Mouse (Mus musculus) olfactory bulb, adult 2 months (tissue): ENCODE measurements around the gene Rhou. TPM values are rescaled to one million over a fixed set of nuclear protein-coding genes. Genes with fewer than 3 reads are reported as not detected.

Experiments used
- H3K27ac ChIP-seq: fragments of 200-500 bp; 2 replicates; pipeline ENCODE4 v1.5.1; 2012; ENCODE audit warnings: low read depth, low read length; ENCODE audit not compliant: insufficient read depth
- H3K4me1 ChIP-seq: fragments of 200-500 bp; 2 replicates; pipeline ENCODE4 v1.6.1; 2012; ENCODE audit warnings: low read length; ENCODE audit not compliant: control insufficient read depth, insufficient read depth
- H3K4me3 ChIP-seq: fragments of 200-500 bp; 2 replicates; pipeline ENCODE4 v1.5.1; 2012; ENCODE audit warnings: mild to moderate bottlenecking, low read depth, low read length, moderate library complexity; ENCODE audit not compliant: insufficient read depth
- CTCF ChIP-seq: fragments of 200-500 bp; IDR thresholded peaks from 2 replicates; pipeline ENCODE4 v1.5.1; 2012; ENCODE audit warnings: low read depth, mild to moderate bottlenecking, low read length, moderate library complexity; ENCODE audit not compliant: insufficient read depth
- POLR2A ChIP-seq: fragments of 200-500 bp; IDR thresholded peaks from 2 replicates; pipeline ENCODE4 v1.6.1; 2012; ENCODE audit warnings: mild to moderate bottlenecking, low read depth, low read length, moderate library complexity; ENCODE audit not compliant: insufficient read depth
- WGBS: fragments of 180-500 bp; shearing (Covaris S2); methylation state at CpG from one replicate; pipeline ENCODE4 v1.1.7; 2018; 5-methylcytosine and 5-hydroxymethylcytosine counted together
- polyA plus RNA-seq: library from polyadenylated mRNA; stranded (reverse); fragments of >200 nt; gene quantifications from 2 replicates; pipeline ENCODE4 v1.2.4, GENCODE M21; 2012; ENCODE audit warnings: low replicate concordance; ENCODE audit not compliant: missing spikeins, insufficient read depth, insufficient read length

Rhou gene
- polyA plus RNA-seq, 1 experiment = not detected

GRCm38 (mm10) chr8:123655351-123655779 is 1.6 kb downstream of the Rhou start:
- Histone ChIP-seq H3K4me1 (peaks cover 7% of the 10 kb centered on the region), H3K4me3 (no peak overlapping the region), H3K27ac (no peak overlapping the region)
- WGBS = 42% methylated on average over 8 of the region's 8 CpGs
- TF ChIP-seq CTCF (no peak), POLR2A (no peak)

DNA sequence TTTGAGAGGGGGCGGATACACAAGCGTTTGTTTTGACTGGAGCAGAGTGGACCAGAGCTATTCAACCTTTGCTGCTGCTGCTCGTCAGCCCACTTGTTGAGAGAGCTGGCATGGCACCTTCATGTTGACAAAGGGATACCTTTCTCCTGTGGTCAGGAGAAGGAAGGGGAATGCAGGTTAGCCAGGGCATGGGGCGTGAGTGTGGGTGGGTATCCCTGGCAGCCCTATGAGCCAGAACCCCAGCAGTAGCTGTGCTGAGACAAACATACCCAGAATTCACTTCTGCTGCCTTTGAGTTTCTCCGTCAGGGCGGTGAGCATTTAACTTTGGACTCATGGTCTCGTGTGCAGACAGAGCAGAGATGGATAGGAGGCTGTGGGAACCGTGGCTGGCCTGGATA is 4.1 kb downstream of the Rhou start:
- Histone ChIP-seq H3K27ac (no peak overlapping the region), H3K4me1 (peaks cover 7% of the 10 kb centered on the region), H3K4me3 (no peak overlapping the region)
- 91% methylated on average over 8 of the region's 8 CpGs for WGBS
- TF ChIP-seq POLR2A (no peak), CTCF (no peak)

DNA sequence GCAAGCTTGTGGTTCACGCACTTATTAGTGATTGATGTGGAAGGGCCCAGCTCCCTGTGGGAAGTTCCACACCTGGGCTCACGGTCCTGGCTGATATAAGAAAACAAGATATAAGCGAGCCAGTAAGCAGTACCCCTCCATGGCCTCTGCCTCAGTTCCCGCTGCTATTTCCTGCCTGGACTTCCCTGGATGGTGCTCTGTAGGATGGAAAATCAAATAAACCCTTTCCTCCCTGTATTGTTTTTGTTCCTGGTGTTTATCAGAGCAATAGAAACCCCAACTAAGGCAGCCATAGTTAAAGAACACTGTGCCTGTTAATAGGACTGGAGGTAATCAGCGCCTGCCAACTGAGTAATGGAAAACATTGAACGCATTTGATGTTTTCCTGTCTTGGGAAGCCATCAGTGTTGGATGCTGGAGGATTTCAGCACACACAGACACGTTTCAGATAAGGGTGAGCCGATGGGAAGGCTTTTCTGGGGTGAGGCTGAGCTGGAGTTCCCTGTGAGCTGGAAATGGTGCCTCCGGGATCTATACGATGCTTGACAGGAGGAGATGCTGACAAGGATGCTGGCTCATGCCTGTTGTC is 5.8 kb downstream of the Rhou start:
- peaks cover 3% of the 10 kb centered on the region; the same call in 1 of the 2 replicates for H3K4me1 ChIP-seq
- H3K4me3 ChIP-seq = no peak overlapping the region
- H3K27ac ChIP-seq = no peak overlapping the region
- 91% methylated on average over 10 of the region's 10 CpGs for WGBS
- TF ChIP-seq CTCF = no peak
- TF ChIP-seq POLR2A = no peak

GRCm38 (mm10) chr8:123661515-123661914 is 7.8 kb downstream of the Rhou start:
- 87% methylated on average over 11 of the region's 11 CpGs for WGBS
- no peak overlapping the region for H3K27ac ChIP-seq
- H3K4me1 ChIP-seq = no peaks in the 10 kb centered on the region
- H3K4me3 ChIP-seq = no peak overlapping the region
- no peak for TF ChIP-seq POLR2A
- no peak for TF ChIP-seq CTCF

DNA sequence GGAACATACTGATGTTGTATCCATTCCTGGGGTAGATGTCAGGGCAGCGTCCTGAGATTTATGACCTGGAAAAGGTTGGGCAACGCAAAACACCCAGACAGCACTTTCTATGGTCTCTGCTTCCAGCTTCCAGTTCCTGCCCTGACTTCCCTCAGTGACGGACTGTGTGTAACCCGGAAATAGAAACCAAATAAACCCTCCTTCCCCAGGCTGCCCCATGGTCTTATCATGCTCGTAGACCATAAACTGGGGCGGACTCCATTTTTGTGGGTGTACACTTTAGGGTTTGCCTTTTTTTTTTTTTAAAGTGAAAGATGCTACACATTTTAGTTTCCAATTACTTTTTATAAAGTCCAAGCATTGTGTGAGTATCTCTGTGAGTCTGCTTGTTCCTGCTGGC is 11.9 kb downstream of the Rhou start:
- H3K27ac ChIP-seq = no peak overlapping the region
- WGBS = 91% methylated on average over 6 of the region's 6 CpGs
- no peak overlapping the region for H3K4me3 ChIP-seq
- H3K4me1 ChIP-seq = no peaks in the 10 kb centered on the region
- TF ChIP-seq POLR2A = no peak
- TF ChIP-seq CTCF = no peak

GRCm38 (mm10) chr8:123666832-123667231 is 13.1 kb downstream of the Rhou start:
- WGBS = 95% methylated on average over 1 of the region's 1 CpGs

DNA sequence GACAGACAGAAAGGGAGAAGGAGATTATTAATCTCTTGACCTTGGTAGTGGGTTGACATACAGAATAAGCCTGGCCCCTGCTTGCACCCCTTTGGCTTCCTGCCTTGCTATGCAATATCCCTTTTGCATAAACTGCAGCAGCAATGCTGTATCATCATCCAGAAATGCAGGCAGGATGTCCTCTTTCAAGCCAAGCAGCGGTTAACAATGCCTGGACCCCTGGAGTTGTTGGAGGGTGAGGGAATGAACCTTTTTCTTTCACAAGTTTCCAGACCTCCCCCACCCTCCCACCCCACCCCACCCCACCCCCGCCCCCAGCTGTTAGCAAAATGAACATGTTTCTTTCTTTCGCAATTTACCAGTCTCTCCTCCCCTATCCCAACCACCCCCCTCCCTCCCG is 15.0 kb downstream of the Rhou start:
- no peak for TF ChIP-seq POLR2A
- TF ChIP-seq CTCF = no peak
- H3K27ac ChIP-seq = no peak overlapping the region
- H3K4me1 ChIP-seq = no peaks in the 10 kb centered on the region
- WGBS = 49% methylated on average over 4 of the region's 4 CpGs
- no peak overlapping the region for H3K4me3 ChIP-seq

More at GRCm38 (mm10) chr8:123666832-123667231, 13.1 kb downstream of the Rhou start:
- no peaks in the 10 kb centered on the region for H3K4me1 ChIP-seq
- TF ChIP-seq POLR2A = no peak
- TF ChIP-seq CTCF = no peak
- no peak overlapping the region for H3K4me3 ChIP-seq
- H3K27ac ChIP-seq = no peak overlapping the region

DNA sequence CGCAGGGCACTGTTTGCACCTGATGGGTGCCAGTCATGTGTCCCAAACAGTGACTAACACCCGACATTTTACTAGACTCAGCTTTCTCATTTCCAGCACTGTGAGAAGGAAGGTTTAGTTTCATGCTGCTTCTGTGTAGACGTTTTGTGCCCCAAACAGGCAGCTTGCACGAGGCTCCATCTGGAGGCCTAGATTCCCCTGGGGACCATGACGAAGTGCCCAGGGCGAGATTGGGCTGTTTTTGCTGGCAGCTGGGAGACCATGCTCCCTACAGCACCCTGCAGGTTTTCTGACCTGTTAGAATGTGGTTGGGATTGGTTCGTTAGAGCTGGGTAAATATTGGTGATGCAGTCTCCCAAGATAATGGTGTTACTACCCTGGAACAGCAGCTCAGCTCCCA is 17.0 kb downstream of the Rhou start:
- WGBS = 76% methylated on average over 7 of the region's 7 CpGs
- Histone ChIP-seq H3K4me3 (no peak overlapping the region), H3K27ac (no peak overlapping the region), H3K4me1 (no peaks in the 10 kb centered on the region)
- TF ChIP-seq CTCF = no peak
- no peak for TF ChIP-seq POLR2A

- TF ChIP-seq POLR2A = no peak
- TF ChIP-seq CTCF = no peak
- WGBS = 76% methylated on average over 7 of the region's 7 CpGs
- Histone ChIP-seq H3K27ac (no peak overlapping the region), H3K4me1 (no peaks in the 10 kb centered on the region), H3K4me3 (no peak overlapping the region)
Observed at GRCm38 (mm10) chr8:123671454-123671853, 17.7 kb downstream of the Rhou start.
